Mouse (Mus musculus) myocyte (in vitro differentiated cells): ENCODE measurements around the gene Efs.

Experiments used
- MAX ChIP-seq: IDR thresholded peaks from one replicate; pipeline ENCODE4 v1.6.1; 2011; ENCODE audit warnings: low read depth, mild to moderate bottlenecking, control low read depth
- MYOD1 ChIP-seq, 3 experiments: IDR thresholded peaks; one replicate each; pipeline ENCODE4 v1.6.1; 2011; ENCODE audit warnings: control low read depth in 2 of 3, low read depth in 2 of 3, mild to moderate bottlenecking in 2 of 3, moderate library complexity in 1 of 3; ENCODE audit not compliant: insufficient read length in 2 of 3, control insufficient read depth in 1 of 3
- POLR2A ChIP-seq: IDR thresholded peaks from one replicate; pipeline ENCODE4 v1.6.1; 2011; ENCODE audit warnings: low read depth, mild to moderate bottlenecking, control low read depth, moderate library complexity; ENCODE audit not compliant: insufficient read length
- TCF12 ChIP-seq: IDR thresholded peaks from one replicate; pipeline ENCODE4 v1.6.1; 2011; ENCODE audit warnings: mild to moderate bottlenecking, control low read depth; ENCODE audit not compliant: poor library complexity, insufficient read depth, severe bottlenecking

GRCm38 (mm10) chr14:54908682-54909081 lies 17.2 kb downstream of the Efs start:
- TF ChIP-seq POLR2A (no peak), TCF12 (no peak), MAX (no peak), MYOD1 (IDR thresholded peaks at IDR 0.05; ENCODE audit: control insufficient read depth in 1 of 3, insufficient read length in 2 of 3, low read depth in 2 of 3) (no peak)
